Mouse (Mus musculus): Measurements from ENCODE around the gene Rps9. TPM values are rescaled to one million over a fixed set of nuclear protein-coding genes. Genes with fewer than 3 reads are reported as not detected.

Rps9 gene
- polyA plus RNA-seq (2012; rRNA removed): 2,155 and 3,536 TPM in 2 replicates

DNA sequence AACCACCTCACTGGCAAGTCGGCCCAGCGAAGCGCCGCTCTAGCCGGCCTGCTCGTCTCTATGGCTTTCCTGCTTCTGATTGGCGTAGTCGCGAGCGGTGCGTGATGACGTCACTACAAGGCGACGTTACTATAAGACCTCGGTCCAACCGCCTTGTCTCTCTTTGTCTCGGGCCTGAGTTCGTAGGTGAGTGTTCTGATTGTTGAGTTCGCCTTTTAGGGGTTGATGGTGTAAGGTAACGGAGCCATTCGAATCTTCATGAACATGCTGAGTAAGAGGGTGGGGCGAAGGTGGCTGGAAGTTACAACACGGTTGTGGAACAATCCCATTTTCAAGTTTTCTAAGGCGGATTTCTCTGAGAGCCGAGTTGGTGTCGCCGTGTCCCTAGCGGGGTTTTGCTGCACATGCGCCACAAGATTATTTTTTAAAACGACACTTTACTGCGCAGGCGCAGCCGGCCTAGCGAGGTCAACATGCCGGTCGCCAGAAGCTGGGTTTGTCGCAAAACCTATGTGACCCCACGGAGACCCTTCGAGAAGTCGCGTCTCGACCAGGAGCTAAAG lies at the start of gene Rps9:
TSS of gene Rps9 (plus strand) at position 115 of the 563 bp plus-strand sequence.

DNA sequence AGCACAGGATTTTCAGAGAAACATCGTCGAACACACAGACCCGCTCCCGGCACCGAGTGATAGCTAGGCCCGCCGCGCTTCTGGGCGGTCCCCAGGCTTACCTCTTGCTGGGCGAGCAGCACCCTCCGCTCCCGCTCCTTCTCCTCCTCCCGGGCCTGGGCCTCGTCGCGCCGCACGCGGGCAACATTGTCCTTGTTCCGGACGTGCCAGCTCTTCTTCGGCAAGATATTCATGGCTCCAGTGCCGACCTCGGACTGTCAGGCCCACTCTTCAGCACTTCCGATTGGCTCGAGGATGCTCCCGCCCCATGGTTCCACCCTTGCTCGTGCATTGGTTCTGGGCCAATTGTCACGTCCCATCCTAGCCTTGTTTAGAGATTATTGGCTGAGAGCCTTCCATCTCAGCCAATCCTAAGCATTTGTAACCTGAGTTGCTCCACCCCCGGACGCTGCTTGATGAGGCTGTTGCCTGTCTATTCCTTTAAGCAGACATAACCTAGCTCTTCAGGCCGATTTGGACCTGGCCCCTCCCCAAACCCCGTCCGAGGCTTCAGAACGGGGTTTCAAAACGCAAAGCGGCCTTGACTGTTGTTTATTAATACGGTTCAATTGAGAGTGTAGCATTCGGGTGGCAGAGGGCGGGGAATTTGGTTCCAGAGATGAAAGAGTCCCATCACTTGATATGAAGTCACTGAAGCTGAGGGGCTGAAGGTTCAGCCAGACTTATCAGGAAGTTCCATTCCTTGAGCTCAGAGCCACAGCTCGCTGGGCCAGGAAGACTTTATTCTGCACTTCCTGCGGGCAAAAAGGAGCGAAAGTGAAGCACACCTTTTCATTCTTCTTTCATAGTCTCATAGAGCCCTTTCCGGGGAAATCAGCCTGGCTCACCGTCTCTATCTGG lies 38.3 kb upstream of the Rps9 start, which contains the start of gene Leng1:
TSS of gene Leng1 (minus strand) at position 626 of the 900 bp plus-strand sequence.

DNA sequence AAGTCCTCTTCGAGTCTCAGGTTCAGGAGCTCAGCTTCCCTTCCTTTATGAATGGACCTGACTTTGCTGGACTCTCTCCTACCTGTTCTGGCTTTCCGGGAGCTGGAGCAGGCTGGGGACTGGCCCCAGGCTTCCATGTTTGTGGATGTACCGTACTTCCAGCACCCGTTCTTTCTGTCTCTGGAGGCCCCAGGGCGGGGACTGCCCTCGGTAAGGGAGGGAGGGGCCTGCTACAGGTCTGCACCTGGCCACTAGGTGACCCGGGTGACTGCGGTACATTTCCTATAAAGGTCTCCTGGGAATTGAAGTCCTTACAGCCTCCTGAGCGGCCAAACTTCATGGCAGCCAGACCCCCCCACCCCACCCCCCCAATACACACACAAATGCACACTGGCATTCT lies 26.5 kb upstream of the Rps9 start, which contains the start of gene Tmc4:
TSS of gene Tmc4 (minus strand) at position 212 of the 400 bp plus-strand sequence.

DNA sequence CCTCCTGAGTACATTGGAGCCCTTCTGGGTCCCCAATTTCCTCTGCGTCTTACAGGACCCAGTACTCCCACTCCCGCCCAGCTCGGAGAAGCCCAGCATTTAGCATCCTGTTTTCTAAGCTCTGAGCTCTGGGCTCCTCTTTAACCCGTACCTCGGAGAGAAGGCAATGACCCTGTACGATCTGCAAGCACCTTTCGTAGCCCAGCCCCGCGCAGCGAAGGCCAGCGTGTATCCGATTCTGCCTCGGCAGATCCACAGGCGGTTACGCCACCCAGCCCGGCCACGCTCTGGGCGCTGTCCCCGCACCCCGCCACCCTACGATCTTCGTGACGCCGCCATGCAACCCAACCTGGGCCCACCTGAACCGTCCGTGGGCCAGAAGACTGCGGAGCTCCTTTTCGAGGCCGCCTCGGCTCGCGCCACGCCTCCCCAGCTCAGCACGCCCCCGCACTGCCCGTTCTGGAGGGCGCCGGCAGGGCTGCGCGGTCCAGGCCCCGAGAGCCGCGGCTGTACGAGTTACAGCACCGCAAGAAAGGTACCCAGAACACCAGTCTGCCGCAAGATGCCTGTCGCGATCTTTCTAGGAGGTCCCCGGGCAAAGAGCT lies 11.3 kb upstream of the Rps9 start, which contains the start of gene Tsen34:
TSS of gene Tsen34 (plus strand) at position 482 of the 605 bp plus-strand sequence.

DNA sequence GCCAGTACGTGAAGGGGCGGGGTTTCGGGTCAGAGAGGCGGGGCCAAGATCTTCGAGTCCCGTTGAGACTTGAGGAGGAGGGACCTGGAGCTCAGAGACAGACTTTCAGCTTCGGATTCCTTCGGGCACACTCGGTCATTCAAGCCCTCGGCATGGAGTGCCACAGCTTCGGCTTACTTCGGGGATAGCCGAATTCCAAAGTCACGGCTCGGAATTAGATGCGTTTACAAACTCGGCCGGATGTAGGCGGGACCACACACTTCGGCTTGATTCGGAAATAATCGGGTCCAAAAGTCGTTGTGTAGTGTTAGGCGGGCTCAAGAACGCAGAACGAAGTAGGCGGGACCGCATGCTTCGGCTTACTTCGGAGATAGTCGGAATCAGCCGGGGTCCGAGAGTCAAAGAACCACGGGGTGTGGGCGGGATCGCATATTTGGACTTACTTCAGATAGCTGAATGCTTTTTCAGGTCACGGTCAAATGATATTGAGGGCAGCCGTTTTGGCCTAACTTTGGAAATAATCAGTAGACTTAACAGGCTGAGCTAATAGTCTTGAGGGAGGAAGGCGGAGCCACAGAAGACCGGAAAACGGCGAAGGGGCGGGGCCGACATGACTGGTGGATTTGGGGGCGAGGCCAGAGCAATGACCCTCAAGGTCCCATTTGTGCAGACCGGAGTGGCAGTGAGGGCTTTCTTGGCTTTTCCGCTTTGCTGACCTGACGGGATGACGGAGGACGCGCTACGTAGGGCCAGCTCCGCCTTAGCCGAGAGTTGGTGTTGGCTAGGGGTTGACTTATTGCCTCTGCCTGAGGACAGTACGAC lies 10.6 kb upstream of the Rps9 start, which contains the start of gene Mboat7:
TSS of gene Mboat7 (minus strand) at position 537 of the 822 bp plus-strand sequence.

DNA sequence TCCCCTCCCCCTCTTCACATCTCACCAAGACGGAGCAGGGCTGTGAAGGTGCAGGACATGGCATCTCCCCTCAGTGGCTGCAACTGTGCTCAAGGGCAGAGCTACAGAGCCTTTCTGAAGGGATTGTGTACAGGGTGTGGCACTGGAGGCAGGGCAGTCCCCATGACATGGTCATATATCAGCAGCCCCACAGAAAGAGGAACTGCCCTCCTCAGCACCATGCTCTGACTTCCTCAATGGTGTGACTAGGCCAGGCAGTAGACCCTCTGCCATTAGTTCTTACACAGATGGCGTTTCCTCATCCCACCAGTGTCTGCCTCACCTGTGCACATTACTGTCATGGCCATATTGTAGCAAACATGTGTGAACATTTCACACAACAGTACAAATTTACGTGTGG lies 16.5 kb downstream of the Rps9 start, which contains the start of gene Pirb:
TSS of gene Pirb (minus strand) at position 124 of the 400 bp plus-strand sequence.

Other genes starting within 250 kb of the Rps9 start
- not detected in 2 replicates for gene Tarm1, start 201.4 kb upstream of the Rps9 start, polyA plus RNA-seq (2012; rRNA removed)
- gene Oscar, start 87.8 kb upstream of the Rps9 start, polyA plus RNA-seq (2012; rRNA removed): 0.66 and 1.5 TPM in 2 replicates
- 174 and 275 TPM in 2 replicates for gene Ndufa3, start 86.6 kb upstream of the Rps9 start, polyA plus RNA-seq (2012; rRNA removed)
- 7.0 and 8.9 TPM in 2 replicates for gene Tfpt, start 74.1 kb upstream of the Rps9 start, polyA plus RNA-seq (2012; rRNA removed)
- gene Prpf31, start 74.0 kb upstream of the Rps9 start, polyA plus RNA-seq (2012; rRNA removed): 48.3 and 48.8 TPM in 2 replicates
- 70.9 and 95.3 TPM in 2 replicates for gene Cnot3, start 58.7 kb upstream of the Rps9 start, polyA plus RNA-seq (2012; rRNA removed)
- gene Leng1, start 38.2 kb upstream of the Rps9 start, polyA plus RNA-seq (2012; rRNA removed): 4.2 and 4.5 TPM in 2 replicates
- gene Tmc4, start 26.4 kb upstream of the Rps9 start, polyA plus RNA-seq (2012; rRNA removed): 50.6 and 58.5 TPM in 2 replicates
- 210 and 216 TPM in 2 replicates for gene Tsen34, start 11.1 kb upstream of the Rps9 start, polyA plus RNA-seq (2012; rRNA removed)
- 95.4 and 98.2 TPM in 2 replicates for gene Mboat7, start 10.5 kb upstream of the Rps9 start, polyA plus RNA-seq (2012; rRNA removed)
- gene Pirb, start 16.4 kb downstream of the Rps9 start, polyA plus RNA-seq (2012; rRNA removed): 10.0 and 10.1 TPM in 2 replicates
- 0.15 and 0.29 TPM in 2 replicates for gene Gm15448, start 121.7 kb downstream of the Rps9 start, polyA plus RNA-seq (2012; rRNA removed)
- gene Pira2, start 141.1 kb downstream of the Rps9 start, polyA plus RNA-seq (2012; rRNA removed): 0.48 and 0.53 TPM in 2 replicates
- 0.46 and 1.2 TPM in 2 replicates for gene Gm14548, start 194.1 kb downstream of the Rps9 start, polyA plus RNA-seq (2012; rRNA removed)
- gene Lilra6, start 211.5 kb downstream of the Rps9 start, polyA plus RNA-seq (2012; rRNA removed): 0.70 and 0.89 TPM in 2 replicates

Measured in ovary, adult 2 months (tissue).